In the genomic region with DNA sequence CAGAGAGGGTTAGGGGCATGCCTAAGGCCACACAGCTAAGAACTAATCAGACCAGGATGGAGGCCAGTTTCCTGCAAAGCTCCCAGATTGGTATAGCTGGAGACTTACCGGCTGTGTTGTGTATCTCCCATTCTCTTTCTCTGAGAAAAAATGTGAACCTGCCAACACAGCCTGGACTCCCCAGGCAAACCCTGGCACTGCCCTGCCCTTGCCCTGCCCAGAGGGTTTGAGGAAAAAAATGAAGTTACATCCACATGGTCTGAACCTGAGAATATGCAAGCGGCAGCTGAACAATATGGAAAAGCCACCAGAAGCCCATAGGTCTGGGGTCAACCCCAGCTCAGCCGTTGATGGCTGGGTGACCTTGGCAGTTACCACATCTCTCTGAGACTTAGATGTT, we compare ENCODE assay signal across 28 mouse cellular contexts. TPM values are rescaled to one million over a fixed set of nuclear protein-coding genes. Genes with fewer than 3 reads are reported as not detected.
DNase-seq lines count a peak whose midpoint lies in the region; ATAC-seq lines count a peak whose summit lies in the region.
"Had no signal": no experiment of that assay in that cellular context is flagged by ENCODE, and none has a peak within 500 bp of the region (broad histone marks: within the 10 kb centered on the region; RNA-seq: fewer than 3 reads in every experiment).

No protein-coding gene starts in this region.

- peak; percentile 45 for DNase-seq in cerebellum, adult 11 months
- no peak for DNase-seq in cerebellum, adult 8-10 months
- peak; percentile 45 for DNase-seq in brain, adult 2 months (ENCODE audit: low read depth, low spot score)
- peak; percentile 76 for DNase-seq in cerebellum, adult 9-11 months
- peak; percentile 63 to 66 for DNase-seq in cerebellum, postnatal 25 days
- DNase-seq in lung, postnatal 4 days = no peak
- DNase-seq in kidney, adult 18-20 months = no peak
- DNase-seq: adrenal gland, postnatal 10 days; adrenal gland, postnatal 36 days; gastrocnemius, postnatal 10 days; gastrocnemius, postnatal 36 days; heart, adult 2 months; heart, postnatal 14 days; heart, postnatal 4 days; kidney, adult 2 months had no signal

- no peak for ATAC-seq in activated CD4-positive, CD25-positive, alpha-beta regulatory T cell, adult 4 months
- ATAC-seq: forebrain, embryonic 16.5 days; hindbrain, postnatal 0 days; inflammation-experienced regulatory T-cells, adult 6 months; intestine, embryonic 16.5 days had no signal

RNA-seq across cellular contexts. Expression of a gene that starts 5.8 kb away (rescaled TPM):
- 100 to 1,000 TPM; 489 to 584 TPM for polyA plus RNA-seq in activated CD4-positive, CD25-positive, alpha-beta regulatory T cell, adult 4 months (2017; shearing (Covaris generic))
- polyA plus RNA-seq: embryonic facial prominence, embryonic 10.5 days; forebrain, embryonic 12.5 days; forebrain, embryonic 16.5 days; heart, embryonic 10.5 days; hindbrain, embryonic 11.5 days had no signal

RNA-seq across cellular contexts. Expression of a gene that starts 20.8 kb away (rescaled TPM):
- not detected for polyA plus RNA-seq in activated CD4-positive, CD25-positive, alpha-beta regulatory T cell, adult 4 months (2017; shearing (Covaris generic))
- polyA plus RNA-seq: heart, adult 2 months; inflammation-experienced regulatory T-cells, adult 6 months had no signal

RNA-seq across cellular contexts. Expression of a gene that starts 42.0 kb away (rescaled TPM):
- polyA plus RNA-seq in activated CD4-positive, CD25-positive, alpha-beta regulatory T cell, adult 4 months (2017; shearing (Covaris generic)) = 10 to 100 TPM; 15.5 to 15.9 TPM
- polyA plus RNA-seq: erythroblast, embryonic 14.5 days had no signal

RNA-seq across cellular contexts. Expression of a gene that starts 55.2 kb away (rescaled TPM):
- not detected for polyA plus RNA-seq in activated CD4-positive, CD25-positive, alpha-beta regulatory T cell, adult 4 months (2017; shearing (Covaris generic))
- polyA plus RNA-seq: embryonic facial prominence, embryonic 10.5 days; embryonic facial prominence, embryonic 13.5 days; erythroblast, embryonic 14.5 days; heart, adult 2 months; heart, embryonic 10.5 days; heart, embryonic 13.5 days; heart, embryonic 16.5 days had no signal

Comparison
In these comparisons a context has a peak if more than half of its experiments do, and no peak if none do; other contexts are left out.
1. DNase-seq: peak in cerebellum, adult 11 months (single experiment), brain, adult 2 months (single experiment), cerebellum, adult 9-11 months (single experiment) and cerebellum, postnatal 25 days (2 of 2); none in cerebellum, adult 8-10 months (single experiment), lung, postnatal 4 days (0 of 2) and kidney, adult 18-20 months (single experiment).